Mouse (Mus musculus): ENCODE measurements around the gene Slc28a3. TPM values are rescaled to one million over a fixed set of nuclear protein-coding genes. Genes with fewer than 3 reads are reported as not detected.

The Slc28a3 gene
- polyA plus RNA-seq, 1 experiment: not detected

GRCm38 (mm10) chr13:58514147-58514727 is 96.4 kb downstream of the Slc28a3 start:
- Histone ChIP-seq H3K27ac (ENCODE audit: insufficient read depth, low read length) (no peak overlapping the region), H3K4me3 (ENCODE audit: insufficient read depth, low read length) (no peak overlapping the region), H3K4me1 (ENCODE audit: control insufficient read depth, insufficient read depth, low read length) (no peaks in the 10 kb centered on the region)
- peak; percentile 27; the same call in 1 of the 2 replicates for TF ChIP-seq CTCF (IDR thresholded peaks at IDR 0.05; ENCODE audit: extremely low read depth, insufficient read depth, low read length)
- no peak for TF ChIP-seq POLR2A (IDR thresholded peaks at IDR 0.05; ENCODE audit: extremely low read depth, insufficient read depth, low read length)

DNA sequence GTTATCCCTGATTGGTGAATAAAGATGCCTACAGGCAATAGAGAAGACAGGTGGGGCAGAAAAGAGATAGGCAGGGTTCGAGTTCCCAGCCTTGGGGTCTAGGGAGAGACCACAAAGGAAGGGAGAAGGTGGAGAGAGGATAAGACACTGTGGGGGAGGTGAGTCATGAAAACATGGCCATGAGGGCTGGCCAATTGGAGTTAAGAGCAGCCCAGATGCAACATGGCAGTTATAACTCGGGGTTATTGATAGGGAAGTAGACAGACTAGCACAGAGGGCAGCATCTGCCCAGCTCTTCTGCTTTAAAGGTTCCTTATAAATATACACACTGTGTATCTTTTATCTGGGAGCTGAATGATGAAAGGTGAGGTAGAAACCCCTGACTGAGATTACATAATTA is 98.8 kb downstream of the Slc28a3 start:
- TF ChIP-seq POLR2A (IDR thresholded peaks at IDR 0.05; ENCODE audit: extremely low read depth, insufficient read depth, low read length): no peak
- TF ChIP-seq CTCF (IDR thresholded peaks at IDR 0.05; ENCODE audit: extremely low read depth, insufficient read depth, low read length): no peak
- no peak overlapping the region for H3K4me3 ChIP-seq (ENCODE audit: insufficient read depth, low read length)
- H3K27ac ChIP-seq (ENCODE audit: insufficient read depth, low read length): no peak overlapping the region
- no peaks in the 10 kb centered on the region for H3K4me1 ChIP-seq (ENCODE audit: control insufficient read depth, insufficient read depth, low read length)

DNA sequence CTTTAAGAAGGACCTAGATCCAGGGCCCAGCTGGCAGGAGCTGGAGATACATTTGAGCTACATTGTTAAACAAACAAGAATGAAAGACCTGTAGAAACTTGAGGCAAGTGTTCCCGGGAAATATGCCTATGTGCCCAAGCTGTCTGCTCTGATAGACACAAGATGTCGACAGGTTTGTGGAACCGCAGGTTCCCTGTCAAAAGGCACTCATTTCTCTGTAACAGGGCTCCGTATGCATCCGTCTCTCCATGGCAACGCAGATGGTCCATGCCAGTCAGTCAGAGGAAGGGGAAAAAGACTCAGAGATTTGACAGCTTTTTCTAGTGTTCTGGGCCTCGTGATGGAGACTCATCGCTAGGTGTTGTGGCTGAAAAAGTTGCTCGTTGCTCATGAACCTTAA is 99.4 kb downstream of the Slc28a3 start:
- TF ChIP-seq POLR2A (IDR thresholded peaks at IDR 0.05; ENCODE audit: extremely low read depth, insufficient read depth, low read length) (no peak), CTCF (IDR thresholded peaks at IDR 0.05; ENCODE audit: extremely low read depth, insufficient read depth, low read length) (no peak)
- H3K4me3 ChIP-seq (ENCODE audit: insufficient read depth, low read length): no peak overlapping the region

DNA sequence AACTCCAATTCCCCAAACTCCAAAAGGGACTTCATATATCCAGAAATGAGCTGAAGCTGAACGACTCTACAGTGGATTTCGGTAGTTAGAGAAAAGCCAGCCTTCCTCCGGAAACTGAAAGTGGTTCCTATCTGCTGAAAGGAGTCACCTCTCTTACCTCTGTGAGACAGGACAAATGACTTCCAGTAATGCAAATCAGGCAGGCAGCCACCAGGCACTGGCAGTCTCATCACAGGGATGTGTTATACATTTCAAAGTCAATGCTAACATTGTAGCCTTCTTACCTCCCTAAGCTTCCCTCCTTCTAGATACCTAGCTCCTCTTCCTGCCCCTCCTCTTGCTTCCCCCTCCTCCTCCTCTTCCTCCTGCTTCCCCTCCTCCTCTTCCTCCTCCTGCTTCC is 101.4 kb downstream of the Slc28a3 start:
- TF ChIP-seq POLR2A (IDR thresholded peaks at IDR 0.05; ENCODE audit: extremely low read depth, insufficient read depth, low read length): no peak
- TF ChIP-seq CTCF (IDR thresholded peaks at IDR 0.05; ENCODE audit: extremely low read depth, insufficient read depth, low read length): no peak
- no peak overlapping the region for H3K27ac ChIP-seq (ENCODE audit: insufficient read depth, low read length)
- H3K4me3 ChIP-seq (ENCODE audit: insufficient read depth, low read length): no peak overlapping the region
- H3K4me1 ChIP-seq (ENCODE audit: control insufficient read depth, insufficient read depth, low read length): no peaks in the 10 kb centered on the region

More for the DNA sequence above, 99.4 kb downstream of the Slc28a3 start:
- Histone ChIP-seq H3K4me1 (ENCODE audit: control insufficient read depth, insufficient read depth, low read length) (no peaks in the 10 kb centered on the region), H3K27ac (ENCODE audit: insufficient read depth, low read length) (no peak overlapping the region)

- TF ChIP-seq POLR2A (IDR thresholded peaks at IDR 0.05; ENCODE audit: extremely low read depth, insufficient read depth, low read length): no peak
- no peak for TF ChIP-seq CTCF (IDR thresholded peaks at IDR 0.05; ENCODE audit: extremely low read depth, insufficient read depth, low read length)
- Histone ChIP-seq H3K4me1 (ENCODE audit: control insufficient read depth, insufficient read depth, low read length) (no peaks in the 10 kb centered on the region), H3K4me3 (ENCODE audit: insufficient read depth, low read length) (no peak overlapping the region), H3K27ac (ENCODE audit: insufficient read depth, low read length) (no peak overlapping the region)
These were observed 107.1 kb downstream of the Slc28a3 start for GRCm38 (mm10) chr13:58503610-58504009.

- no peak overlapping the region for H3K27ac ChIP-seq (ENCODE audit: insufficient read depth, low read length)
- no peak for TF ChIP-seq POLR2A (IDR thresholded peaks at IDR 0.05; ENCODE audit: extremely low read depth, insufficient read depth, low read length)
- no peak overlapping the region for H3K4me3 ChIP-seq (ENCODE audit: insufficient read depth, low read length)
- H3K4me1 ChIP-seq (ENCODE audit: control insufficient read depth, insufficient read depth, low read length): no peaks in the 10 kb centered on the region
These were observed 112.9 kb downstream of the Slc28a3 start for GRCm38 (mm10) chr13:58497809-58498208.

Other genes starting within 250 kb of the Slc28a3 start
- gene 2210016F16Rik, start 225.7 kb downstream of the Slc28a3 start, polyA plus RNA-seq (2012; rRNA removed): 7.8 and 8.3 TPM in 2 replicates
- gene Rmi1, start 208.6 kb downstream of the Slc28a3 start, polyA plus RNA-seq (2012; rRNA removed): 12.2 and 13.3 TPM in 2 replicates
- 341 and 350 TPM in 2 replicates for gene Hnrnpk, start 207.5 kb downstream of the Slc28a3 start, polyA plus RNA-seq (2012; rRNA removed)
- gene Ntrk2, start 195.7 kb upstream of the Slc28a3 start, polyA plus RNA-seq (2012; rRNA removed): 200 and 214 TPM in 2 replicates